Mouse (Mus musculus): ENCODE data around the gene Exoc3l.

Exoc3l gene

DNA sequence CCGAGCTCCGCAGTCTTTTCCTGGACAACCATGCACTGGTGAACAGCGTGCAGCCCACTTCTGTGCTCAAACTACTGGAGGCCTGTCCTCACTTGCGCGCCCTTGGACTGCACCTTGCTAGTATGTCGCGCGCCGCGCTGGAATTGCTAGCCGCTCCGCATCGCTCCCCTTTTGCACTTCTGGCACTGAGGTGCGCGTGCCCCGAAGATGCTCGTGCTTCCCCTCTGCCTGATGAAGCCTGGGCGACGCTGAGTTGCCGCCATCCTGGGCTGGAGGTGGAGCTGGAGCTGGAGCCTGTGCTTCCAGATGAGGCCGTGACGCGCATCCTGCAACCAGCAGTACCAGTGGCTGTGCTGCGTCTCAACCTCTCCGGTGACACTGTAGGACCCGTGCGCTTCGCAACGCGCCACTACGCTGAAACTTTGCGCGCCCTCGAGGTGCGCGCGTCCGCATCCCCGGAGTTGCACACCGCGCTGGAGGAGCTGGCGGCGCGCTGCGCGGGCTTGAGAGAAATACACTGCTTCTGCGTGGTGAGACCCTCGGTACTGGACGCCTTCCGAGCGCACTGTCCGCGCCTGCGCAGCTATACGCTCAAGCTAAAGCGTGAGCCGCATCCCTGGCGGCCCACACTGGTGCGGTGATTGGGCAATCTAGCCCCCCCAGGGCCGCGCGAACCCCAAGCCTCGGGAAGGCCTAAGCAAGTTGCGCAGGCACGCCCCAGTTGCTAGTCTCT, 27.4 kb downstream of the Exoc3l start:
- DNase-seq (ENCODE audit: low read depth, low spot score), result peak; percentile 94

DNA sequence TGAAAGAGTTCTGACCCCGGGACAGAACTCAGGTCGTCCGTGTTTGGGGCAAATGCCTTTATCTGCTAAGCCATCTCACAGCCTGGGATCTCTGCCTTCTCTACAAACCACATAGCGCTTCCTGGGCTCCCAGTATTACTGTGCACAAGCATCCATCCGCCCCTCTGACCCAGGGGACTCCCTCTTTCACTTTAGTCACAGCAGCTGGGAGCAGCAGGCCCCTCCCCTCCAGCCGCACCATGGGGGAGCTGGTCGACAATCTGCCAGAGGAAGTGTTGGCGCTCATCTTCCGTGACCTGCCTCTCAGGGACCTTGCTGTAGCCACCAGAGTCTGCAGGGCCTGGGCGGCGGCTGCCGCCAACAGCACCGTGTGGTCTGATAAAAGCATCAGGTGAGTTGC, 29.1 kb downstream of the Exoc3l start:
- peak; percentile 60 for DNase-seq (ENCODE audit: low read depth, low spot score)

DNA sequence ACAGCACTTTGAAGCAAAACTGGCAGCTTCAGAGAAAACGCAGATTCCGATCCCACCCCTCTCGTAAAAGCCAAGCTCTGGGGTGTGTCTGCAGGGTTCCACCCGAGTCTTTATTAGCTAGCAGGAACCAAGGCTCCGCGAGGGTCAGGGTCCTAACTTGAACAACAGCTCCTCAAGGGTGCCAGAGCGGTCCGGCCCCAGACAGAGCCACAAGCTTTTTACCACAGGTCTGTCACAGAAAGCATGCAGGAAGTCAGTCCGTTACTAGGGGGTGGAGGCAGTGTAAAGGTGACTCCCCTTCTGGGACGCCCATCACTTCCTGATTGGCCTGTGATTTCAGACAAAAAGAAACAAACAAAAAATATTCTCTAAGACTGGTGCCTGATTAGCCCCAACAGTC, 30.8 kb downstream of the Exoc3l start:
- no peak for DNase-seq (ENCODE audit: low read depth, low spot score)

DNA sequence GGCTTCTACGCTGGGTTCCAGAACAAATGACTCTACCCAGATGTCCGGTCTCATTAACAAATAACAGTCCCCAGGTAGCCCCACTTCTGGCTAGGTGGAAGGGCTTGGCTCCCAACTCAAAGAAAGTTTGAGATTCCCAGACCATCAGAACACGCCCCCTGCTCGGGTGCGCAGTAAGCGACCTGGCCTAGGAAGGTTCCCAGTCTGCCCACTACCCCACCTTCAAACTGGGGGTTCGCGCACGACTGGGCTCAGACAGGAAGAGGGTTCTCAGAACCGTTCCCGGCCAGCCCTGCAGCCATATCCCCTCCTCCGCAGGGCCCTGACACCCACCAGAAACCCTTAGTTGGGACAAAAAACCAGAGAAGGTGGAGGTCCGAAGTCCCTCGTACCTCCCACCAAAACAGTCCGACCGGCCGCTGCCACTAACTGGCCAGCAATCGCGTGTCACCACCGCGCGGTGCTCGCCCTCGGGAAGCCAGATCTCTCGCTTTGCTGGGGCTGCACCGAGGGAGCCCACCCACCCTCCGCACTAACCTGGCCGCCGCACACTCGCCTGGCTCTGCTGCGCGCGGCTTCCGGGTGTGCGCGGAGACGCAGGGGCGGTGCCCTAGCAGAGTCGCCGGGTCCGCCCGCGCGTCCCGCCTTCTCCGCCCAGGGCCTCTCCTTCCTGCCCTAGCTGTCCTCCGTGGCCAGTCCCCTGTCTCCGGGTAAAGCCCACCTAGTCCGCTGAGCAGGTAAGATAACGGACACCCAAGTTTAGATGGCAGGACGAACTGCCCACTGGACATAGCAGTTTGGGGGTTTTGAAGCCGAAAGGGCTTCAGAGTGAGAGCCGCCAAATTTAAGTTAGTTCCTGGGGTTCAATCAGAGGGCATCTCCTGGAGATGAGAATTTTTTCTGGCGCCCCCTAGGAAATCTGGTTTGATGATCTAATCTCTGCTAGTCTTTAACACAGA, 31.6 kb downstream of the Exoc3l start, which contains the start of the genes Tradd and Fbxl8:
Gene Tradd, minus strand, starts transcription at position 586 of the 959 bp plus-strand sequence.
Gene Fbxl8, plus strand, starts transcription at position 625 of the 959 bp plus-strand sequence.
- DNase-seq (ENCODE audit: low read depth, low spot score), result no peak

DNA sequence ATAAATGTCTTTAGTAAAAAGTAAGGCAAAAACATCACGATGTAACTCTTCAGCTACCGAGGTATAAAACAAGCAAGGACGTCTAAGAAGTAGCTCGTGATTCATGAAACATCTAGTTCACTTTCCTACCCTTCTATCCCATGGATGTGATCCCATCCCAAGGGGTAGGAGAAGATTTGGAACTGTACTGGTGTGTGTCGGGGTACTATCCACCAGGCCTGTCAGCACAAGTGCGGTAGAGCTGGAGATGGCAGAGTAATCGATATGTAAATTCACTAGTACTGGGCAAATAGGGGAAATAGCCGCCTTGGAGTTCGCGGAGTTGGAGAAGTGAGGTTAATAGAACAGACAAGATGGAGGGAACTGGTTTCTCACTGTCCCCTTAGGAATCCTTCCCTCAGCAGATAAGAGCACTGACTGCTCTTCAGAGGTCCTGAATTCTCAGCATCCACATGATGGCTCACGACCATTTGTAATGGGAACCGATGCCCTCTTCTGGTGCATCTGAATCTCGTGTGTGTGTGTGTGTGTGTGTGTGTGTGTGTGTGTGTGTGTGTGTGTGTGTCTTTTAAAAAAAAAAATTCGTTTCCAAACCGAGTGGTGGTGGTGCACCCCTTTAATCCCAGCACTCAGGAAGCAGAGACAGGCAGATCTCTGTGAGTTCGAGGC, 32.5 kb downstream of the Exoc3l start:
- no peak for DNase-seq (ENCODE audit: low read depth, low spot score)

DNA sequence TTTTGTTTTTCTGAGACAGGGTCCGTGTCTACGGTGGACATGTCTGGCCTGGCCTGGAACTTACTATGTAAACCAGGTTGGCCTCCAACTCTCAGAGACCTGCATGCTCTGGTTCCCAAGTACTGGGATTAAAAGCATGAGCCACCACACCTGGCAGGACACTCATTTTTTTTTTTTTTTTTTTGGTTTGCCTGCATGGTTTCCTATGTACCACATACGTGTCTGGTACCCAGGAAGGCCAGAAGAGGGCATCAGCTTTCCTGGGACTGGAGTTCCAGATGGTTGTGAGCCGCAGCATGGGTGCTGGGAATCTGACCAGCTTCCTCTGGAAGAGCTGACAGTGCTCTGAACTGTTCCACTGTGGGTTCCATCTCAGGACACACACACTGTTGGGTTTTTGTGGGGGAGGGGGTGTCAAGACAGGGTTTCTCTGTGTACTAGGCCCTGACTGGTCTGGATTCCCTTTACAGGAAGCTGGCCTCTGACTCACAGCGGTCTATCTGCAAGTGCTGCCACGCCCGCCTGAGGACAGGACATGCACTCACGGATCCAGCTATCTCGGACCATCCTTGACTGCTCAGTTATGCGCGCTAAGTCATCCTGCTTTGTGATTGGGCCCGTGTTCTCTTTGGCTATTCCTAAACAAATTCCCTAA, 34.4 kb downstream of the Exoc3l start:
- DNase-seq (ENCODE audit: low read depth, low spot score), result peak; percentile 71

DNA sequence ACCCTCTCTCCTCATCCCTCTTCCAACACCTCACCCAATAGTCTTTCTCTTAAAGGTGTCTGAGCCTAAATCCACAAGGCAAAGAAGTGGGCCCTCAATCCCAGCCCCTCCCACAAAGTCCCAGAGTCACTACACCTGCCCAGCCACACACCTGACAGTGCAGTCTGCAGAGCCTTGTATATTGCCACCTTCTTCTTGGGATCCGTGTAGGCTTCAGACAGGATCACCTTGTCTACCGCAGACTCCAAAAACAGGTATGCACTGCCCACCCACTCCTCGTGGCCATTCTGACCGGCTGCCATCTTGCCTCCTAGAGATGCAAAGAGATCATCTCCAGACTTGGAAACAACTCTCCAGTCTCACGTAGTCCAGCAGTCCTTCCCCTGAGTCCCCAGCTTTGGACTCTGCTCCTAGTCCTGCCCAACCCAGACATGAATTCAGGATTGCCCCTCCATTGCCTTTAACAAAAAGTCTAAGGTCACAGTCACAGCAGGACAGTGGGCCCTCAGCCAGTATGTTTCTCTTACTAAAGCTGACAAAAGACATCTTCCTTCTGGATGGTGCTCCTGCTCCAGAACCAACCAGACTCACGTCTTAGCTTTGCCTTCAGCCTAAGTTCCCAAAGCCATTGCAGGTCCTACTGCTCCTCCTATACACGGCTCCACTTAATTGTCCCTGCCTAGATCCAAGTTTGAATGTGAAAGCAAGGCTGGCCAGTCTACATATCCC, 35.4 kb downstream of the Exoc3l start:
- no peak for DNase-seq (ENCODE audit: low read depth, low spot score)

DNA sequence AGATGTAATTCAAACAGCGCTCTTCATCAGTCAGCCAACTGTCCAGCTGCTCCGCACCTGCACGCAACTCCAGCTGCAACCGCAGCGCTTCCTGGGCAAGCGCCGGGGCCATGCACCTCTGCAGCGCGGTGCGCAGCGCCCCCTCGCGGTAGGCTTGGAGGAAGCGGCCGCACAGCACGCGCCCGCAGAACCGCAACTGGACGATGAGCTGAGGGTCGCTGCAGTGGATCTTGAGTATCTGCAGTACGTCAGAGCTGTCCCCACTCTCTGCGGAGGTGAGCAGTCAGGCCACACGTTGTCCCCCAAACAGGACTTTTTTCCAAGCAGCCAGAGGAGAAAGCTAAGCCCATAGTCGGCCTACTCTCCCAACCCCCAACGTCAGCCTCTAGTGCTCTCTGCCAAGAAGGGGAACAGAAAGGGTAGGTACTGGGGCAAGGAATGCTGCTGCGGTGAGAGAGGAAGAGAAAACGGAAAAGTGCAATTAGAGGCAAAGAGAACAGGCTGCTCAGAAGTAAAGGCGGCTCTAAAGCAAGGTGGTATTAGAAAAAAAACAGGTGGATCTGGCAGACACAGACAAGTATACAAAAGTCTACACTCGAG, 36.1 kb downstream of the Exoc3l start:
- peak; percentile 81 for DNase-seq (ENCODE audit: low read depth, low spot score)

DNA sequence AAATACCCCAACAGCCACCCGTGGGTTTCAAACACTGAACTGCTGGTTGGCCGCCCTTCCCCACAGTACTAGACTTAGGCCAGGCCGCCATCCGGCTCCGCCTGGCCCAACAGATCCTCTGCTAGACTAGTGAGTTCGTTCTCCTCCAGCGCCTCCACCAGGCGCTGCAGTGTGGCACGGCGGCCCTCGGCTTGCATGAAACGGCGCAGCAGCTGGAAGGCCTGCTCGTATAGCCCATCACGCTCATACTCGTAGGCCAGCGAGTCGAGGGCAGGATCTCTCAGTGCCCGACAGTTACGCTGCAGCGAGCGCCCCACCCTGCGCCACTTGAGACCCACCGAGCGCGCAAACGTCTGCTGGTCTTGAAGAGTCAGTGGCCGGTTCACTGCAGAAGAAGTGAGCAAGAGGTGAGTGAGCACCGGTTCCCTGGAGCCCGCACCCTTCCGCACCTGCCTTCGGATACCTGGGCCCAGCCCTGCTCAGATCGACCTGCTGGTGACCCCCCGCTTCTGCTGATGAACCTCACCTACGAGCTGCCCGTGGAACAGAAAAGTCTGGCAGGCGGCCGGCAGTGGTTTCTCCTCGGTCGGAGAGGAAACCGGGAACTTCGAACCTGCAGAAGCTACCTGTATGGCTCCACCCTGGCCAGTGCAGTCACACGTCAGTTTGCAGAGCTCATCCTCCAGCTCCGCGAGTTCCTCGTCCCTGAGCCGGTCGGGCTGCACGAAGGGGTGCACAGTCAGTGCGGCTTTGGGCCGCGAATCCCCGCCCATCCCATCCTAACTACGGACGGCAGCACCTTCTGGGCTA, 36.8 kb downstream of the Exoc3l start:
- DNase-seq (ENCODE audit: low read depth, low spot score), result peak; percentile 61

DNA sequence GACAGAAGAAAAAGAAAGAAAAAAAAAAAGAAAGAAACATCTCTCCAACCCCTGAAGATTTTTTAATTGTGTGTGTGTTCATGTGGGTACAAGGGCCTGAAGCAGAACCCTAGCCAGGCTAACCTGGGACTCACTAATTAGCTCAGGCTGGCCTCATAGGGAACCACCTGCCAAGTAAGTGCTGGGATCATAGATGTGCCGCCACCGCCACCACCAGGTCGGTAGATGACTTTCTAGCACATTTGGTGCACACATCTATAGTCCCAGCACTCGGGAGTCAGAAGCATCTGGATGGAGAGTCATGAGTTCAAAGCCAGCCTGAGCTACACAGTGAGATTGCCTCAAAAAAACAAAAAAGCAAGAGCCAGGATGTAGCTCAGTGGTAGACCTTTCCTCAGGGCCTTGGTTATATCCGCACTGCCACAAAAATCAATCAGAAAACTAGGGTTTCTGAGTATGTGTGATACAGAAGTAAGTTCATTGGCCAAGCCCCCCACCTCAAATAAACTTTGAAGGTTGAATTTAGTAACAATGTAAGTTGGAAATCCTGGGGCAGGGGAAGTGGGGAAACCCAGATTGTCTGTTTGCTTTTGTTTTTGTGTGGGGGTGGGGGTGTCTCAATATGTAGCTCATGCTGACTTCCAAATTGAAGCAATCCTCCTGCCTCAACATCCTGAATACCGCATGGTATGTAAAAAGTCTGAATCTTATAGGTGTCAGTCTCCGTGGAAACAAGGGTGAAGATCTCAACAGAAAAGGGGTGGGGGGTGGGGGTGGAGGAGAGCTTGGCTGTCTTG, 38.4 kb downstream of the Exoc3l start:
- peak; percentile 61 for DNase-seq (ENCODE audit: low read depth, low spot score)

DNA sequence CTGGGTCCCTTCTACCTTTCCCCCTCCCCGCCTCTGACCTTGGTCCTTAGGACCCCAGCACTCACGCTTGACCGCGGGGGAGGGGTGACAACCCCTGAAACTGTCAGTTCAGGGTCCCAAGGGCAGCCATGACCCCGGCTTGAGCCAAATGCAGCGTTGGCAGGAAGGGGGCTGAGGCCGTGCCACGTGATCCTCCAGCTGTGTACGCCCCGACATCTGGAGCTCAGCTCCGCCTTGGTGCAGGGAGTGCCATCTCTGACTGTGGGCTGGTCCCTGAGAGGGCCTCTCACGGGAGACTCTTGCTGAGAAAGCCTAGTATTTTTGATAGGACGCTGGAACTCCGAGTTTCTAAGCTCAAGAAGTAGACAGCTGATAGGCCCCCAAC, 40.9 kb downstream of the Exoc3l start, which contains the start of gene B3gnt9:
Gene B3gnt9, minus strand, starts transcription at position 188 of the 385 bp plus-strand sequence.
- peak; percentile 77 for DNase-seq (ENCODE audit: low read depth, low spot score)

DNA sequence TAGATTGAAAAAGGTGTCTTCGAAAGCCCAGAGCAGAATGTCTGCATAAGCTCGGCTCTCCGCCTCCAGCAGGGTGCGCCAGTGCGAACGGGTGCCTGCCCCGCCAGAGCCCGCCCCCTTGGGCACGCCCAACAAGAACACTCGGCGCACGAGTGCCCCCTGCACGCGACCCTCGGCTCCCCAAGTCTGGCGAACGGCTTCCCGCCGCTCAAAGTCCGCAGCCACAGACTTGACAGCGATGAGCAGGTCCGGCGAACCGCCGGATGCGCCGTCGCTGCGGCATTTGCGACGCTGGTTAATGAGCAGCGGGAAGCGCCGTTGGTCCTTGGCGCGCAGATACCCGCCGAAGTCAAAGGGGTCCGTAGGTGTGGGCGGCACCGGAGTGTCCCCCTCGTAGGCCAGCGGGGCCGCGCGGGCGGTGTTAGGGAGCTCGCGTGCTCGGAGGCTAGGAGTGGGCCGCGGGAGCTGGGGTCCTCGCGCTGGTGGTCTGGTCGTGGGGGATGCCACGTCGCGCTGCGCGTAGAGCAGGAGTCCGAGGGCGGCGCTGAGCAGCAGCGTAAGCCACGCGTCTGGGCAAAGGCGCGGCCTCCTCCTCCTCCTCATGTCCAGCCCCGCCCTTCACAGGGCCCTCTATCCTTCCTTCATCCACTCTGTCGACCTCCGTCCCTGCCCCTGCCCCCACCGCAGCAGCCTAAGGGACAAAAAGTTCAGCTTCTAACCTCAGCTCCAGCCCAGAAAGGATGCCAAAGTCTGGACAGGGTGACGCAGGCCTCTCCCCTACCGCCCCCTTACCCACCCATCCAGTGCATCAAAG, 41.5 kb downstream of the Exoc3l start:
- DNase-seq (ENCODE audit: low read depth, low spot score), result peak; percentile 95

DNA sequence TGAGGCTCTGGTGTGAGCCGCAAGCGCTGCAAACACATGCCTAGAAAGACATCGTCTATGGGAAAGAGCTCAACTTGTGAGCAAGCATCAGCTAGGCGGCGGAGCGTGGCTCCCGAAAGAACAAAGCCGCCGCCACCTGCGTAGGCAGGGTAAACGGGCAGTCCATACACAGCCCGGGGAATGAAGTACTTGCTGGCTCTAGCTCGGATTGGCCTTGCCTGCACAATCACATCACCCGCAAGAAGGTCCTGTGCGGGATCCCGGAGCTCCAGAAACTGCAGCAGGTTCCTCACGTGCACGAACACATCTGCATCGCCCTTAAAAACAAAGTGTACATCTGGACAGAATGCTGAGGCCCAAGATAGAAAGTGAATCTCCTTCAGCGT, 42.1 kb downstream of the Exoc3l start:
- DNase-seq (ENCODE audit: low read depth, low spot score), result no peak

DNA sequence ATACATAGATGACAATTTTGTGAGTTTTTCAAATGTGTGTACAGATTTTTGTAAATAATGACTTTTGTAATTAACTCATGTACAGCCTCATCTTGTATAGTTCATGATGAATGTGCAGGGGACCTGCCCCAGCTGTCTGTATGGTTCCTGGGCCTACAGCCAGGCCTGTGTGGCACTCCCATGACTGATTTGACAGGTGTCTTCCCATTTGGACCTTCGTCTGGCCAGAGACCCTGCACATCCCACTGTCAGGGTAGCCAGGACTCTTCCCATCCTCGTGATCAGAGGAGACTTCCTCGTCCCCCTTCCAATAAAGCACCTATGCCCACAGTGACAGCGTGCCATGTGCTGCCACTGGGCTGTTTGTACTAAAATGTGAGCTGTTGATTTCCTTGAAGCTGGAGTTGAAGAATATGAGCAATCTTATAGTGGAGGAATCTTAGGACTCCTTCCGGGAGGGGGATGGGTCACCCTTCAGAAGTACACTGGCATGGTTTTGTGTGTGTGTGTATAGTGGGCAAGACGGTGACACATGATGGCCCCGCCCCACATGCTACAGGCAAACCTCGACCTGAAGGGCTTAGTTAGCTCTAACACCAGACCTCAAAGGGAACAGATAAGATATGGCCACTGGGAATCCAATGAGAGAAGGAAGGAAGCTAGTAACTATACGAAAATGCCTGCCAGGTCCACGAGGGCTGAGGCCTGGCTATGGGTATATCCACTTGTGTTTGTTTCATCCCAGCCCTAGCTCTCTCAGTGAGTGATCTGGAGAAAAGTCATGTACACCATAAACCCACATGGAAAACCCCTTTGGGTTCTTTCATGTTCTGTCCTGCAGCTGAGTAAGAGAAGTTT, 43.0 kb downstream of the Exoc3l start:
- DNase-seq (ENCODE audit: low read depth, low spot score), result no peak

DNA sequence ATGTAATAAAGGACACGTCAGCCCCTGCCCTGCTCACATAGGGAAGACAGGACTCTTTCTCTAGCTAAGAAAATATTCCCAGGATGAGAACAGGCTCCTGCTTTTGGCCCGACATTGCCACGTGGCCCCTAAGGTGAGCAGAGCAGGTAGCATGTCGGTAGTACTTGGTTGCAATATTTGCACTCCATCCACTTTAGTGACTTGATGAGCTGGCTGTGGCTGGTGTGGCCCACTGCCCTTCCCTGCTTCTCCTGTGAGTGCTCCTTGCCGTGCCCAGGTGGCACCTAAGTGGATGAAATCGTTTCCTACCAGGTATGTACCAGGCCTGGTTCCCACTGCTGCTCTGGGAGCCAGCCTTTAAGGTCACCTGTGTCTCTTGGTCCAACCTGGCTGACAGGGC, 43.9 kb downstream of the Exoc3l start:
- no peak for DNase-seq (ENCODE audit: low read depth, low spot score)

DNA sequence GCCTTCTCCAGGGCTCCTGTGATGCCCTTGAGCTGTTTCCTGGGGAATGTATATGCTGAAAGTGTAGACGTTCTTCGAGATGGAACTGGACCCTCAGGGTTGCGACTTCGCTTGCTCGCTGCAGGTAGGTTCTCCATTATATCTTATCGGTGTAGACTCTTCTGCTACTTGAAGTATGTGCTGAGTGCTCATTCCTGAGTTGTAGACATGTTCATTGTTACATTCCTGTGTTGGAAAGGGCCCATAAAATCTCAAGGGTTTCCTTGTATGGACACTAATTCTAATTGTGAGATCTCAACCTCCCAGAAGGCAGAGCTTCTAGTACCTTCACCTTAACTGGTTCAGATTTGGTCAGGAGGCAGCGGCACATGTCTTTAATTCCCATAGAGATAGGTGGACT, 54.9 kb downstream of the Exoc3l start:
- DNase-seq (ENCODE audit: low read depth, low spot score), result no peak

Measured in ES-CJ7 (cell line).